7 mouse cellular contexts compared by ENCODE assay signal in the genomic region with DNA sequence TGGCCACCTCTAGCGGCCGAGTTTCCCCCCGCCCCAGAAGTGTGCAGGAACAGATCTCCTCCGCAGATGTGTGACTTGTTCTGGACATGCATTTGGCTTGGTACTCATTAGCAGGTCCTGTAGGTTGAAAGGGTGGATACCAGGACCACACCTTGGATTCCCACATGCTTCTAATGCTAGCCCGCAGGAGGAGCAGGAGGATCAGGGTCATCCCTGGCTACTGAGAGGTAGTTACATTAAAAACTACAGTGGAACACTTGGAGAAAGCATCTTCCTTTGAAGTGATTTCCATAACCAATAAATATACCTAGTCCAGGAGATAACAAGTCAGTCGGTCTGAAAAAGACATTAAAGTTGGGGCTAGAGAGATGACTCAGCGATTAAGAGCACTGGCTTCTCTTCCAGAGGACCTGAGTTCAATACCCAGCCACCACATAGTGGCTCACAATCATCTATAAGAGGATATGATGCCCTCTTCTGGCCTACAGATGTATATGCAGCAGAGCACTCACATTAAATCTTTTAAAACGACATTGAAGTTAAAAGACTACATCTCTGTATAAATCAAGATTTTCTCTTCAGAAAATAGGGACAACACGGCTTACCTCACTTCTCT. TPM values are rescaled to one million over a fixed set of nuclear protein-coding genes. Genes with fewer than 3 reads are reported as not detected.
DNase-seq lines count a peak whose midpoint lies in the region; ATAC-seq lines count a peak whose summit lies in the region.

No protein-coding gene starts in this region.

- H3K4me2 ChIP-seq in neural tube, embryonic 11.5 days (ENCODE audit: low read depth): peak overlapping the region; percentile 49
- H3K4me2 ChIP-seq in hindbrain, embryonic 12.5 days (replicated peaks): peak overlapping the region; percentile 66

- H3K36me3 ChIP-seq in neural tube, embryonic 11.5 days (ENCODE audit: control insufficient read depth, insufficient read depth, low read length): peaks cover 4% of the 10 kb centered on the region
- H3K36me3 ChIP-seq in hindbrain, embryonic 12.5 days: peaks cover 10% of the 10 kb centered on the region

- H3K27me3 ChIP-seq in neural tube, embryonic 11.5 days (ENCODE audit: control insufficient read depth, insufficient read depth, low read length): no peaks in the 10 kb centered on the region
- no peaks in the 10 kb centered on the region for H3K27me3 ChIP-seq in hindbrain, embryonic 12.5 days

- DNase-seq in neural tube, embryonic 11.5 days (ENCODE audit: low spot score): no peak
- no peak for DNase-seq in neural tube, embryonic 10.5 days (ENCODE audit: extremely low spot score, low spot score)
- peak; percentile 24 for DNase-seq in lung, postnatal 36 days
- DNase-seq in urinary bladder, postnatal 25 days (ENCODE audit: low spot score): no peak
- DNase-seq in gastrocnemius, postnatal 4 days (ENCODE audit: low spot score in 2 of 2): no peak

- peak overlapping the region; percentile 66 for H3K4me3 ChIP-seq in neural tube, embryonic 11.5 days (ENCODE audit: low read depth, low read length)
- peak overlapping the region; percentile 64 for H3K4me3 ChIP-seq in brown adipose tissue, adult 24 weeks (ENCODE audit: insufficient read depth, low read depth, low read length)
- peak overlapping the region; percentile 61 for H3K4me3 ChIP-seq in hindbrain, embryonic 12.5 days

- H3K9me3 ChIP-seq in neural tube, embryonic 11.5 days (ENCODE audit: control insufficient read depth, low read length): no peaks in the 10 kb centered on the region
- no peaks in the 10 kb centered on the region for H3K9me3 ChIP-seq in hindbrain, embryonic 12.5 days (replicated peaks)

- 0 out of 2 replicates have a peak, but pooled peaks have one; percentile 0 for ATAC-seq in neural tube, embryonic 11.5 days (ENCODE audit: insufficient read depth, low FRiP score, low TSS enrichment)
- 0 out of 2 replicates have a peak, but pooled peaks have one; percentile 5 for ATAC-seq in hindbrain, embryonic 12.5 days (ENCODE audit: low FRiP score)

- 13% methylated on average over 9 of the region's 9 CpGs for WGBS in neural tube, embryonic 11.5 days
- WGBS in hindbrain, embryonic 12.5 days: 8% methylated on average over 9 of the region's 9 CpGs

- peaks cover 7% of the 10 kb centered on the region for H3K4me1 ChIP-seq in neural tube, embryonic 11.5 days (ENCODE audit: control insufficient read depth, insufficient read depth, low read length)
- peaks cover 3% of the 10 kb centered on the region; the same call in 1 of the 2 replicates for H3K4me1 ChIP-seq in brown adipose tissue, adult 24 weeks (ENCODE audit: control insufficient read depth, insufficient read depth, insufficient read length, low read length)
- peaks cover 26% of the 10 kb centered on the region for H3K4me1 ChIP-seq in hindbrain, embryonic 12.5 days

- peak overlapping the region; percentile 80 for H3K9ac ChIP-seq in neural tube, embryonic 11.5 days (ENCODE audit: low read length)
- 0 out of 2 replicates have a peak overlapping the region, but pooled peaks have one; percentile 73 for H3K9ac ChIP-seq in hindbrain, embryonic 12.5 days

- H3K27ac ChIP-seq in neural tube, embryonic 11.5 days (ENCODE audit: low read depth, low read length): no peak overlapping the region
- H3K27ac ChIP-seq in brown adipose tissue, adult 24 weeks (replicated peaks; ENCODE audit: low read depth, low read length): 0 out of 2 replicates have a peak overlapping the region, but pooled peaks have one; percentile 6
- H3K27ac ChIP-seq in hindbrain, embryonic 12.5 days: peak overlapping the region; percentile 90; the same call in 1 of the 2 replicates

RNA-seq across cellular contexts. Expression of gene Zfp566, which starts 0.8 kb away (rescaled TPM):
- 15.3 and 16.4 TPM in 2 replicates for polyA plus RNA-seq in neural tube, embryonic 11.5 days (2014; fragmentation: Nextera tagmentation; extraction: Ambion mirVana)
- polyA plus RNA-seq in brown adipose tissue, adult 24 weeks (2012; ENCODE audit: insufficient read depth, insufficient read length, missing spikeins): 2.4 and 2.5 TPM in 2 replicates
- 13.7 and 16.2 TPM in 2 replicates for polyA plus RNA-seq in hindbrain, embryonic 12.5 days (2016; fragmentation: Nextera tagmentation; extraction: Ambion mirVana)
- total RNA-seq in gastrocnemius, postnatal 4 days (2021): 1 to 10 TPM; 4.8 to 5.6 TPM

RNA-seq across cellular contexts. Expression of gene Gm26920, which starts 0.9 kb away (rescaled TPM):
- 0.80 and 1.7 TPM in 2 replicates for polyA plus RNA-seq in neural tube, embryonic 11.5 days (2014; fragmentation: Nextera tagmentation; extraction: Ambion mirVana)
- not detected in 2 replicates for polyA plus RNA-seq in brown adipose tissue, adult 24 weeks (2012; ENCODE audit: insufficient read depth, insufficient read length, missing spikeins)
- 0.80 and 0.82 TPM in 2 replicates for polyA plus RNA-seq in hindbrain, embryonic 12.5 days (2016; fragmentation: Nextera tagmentation; extraction: Ambion mirVana)
- not detected for total RNA-seq in gastrocnemius, postnatal 4 days (2021)

RNA-seq across cellular contexts. Expression of gene Zfp260, which starts 3.5 kb away (rescaled TPM):
- polyA plus RNA-seq in neural tube, embryonic 11.5 days (2014; fragmentation: Nextera tagmentation; extraction: Ambion mirVana): 136 and 140 TPM in 2 replicates
- 32.4 and 34.3 TPM in 2 replicates for polyA plus RNA-seq in brown adipose tissue, adult 24 weeks (2012; ENCODE audit: insufficient read depth, insufficient read length, missing spikeins)
- 121 and 126 TPM in 2 replicates for polyA plus RNA-seq in hindbrain, embryonic 12.5 days (2016; fragmentation: Nextera tagmentation; extraction: Ambion mirVana)
- total RNA-seq in gastrocnemius, postnatal 4 days (2021): 10 to 100 TPM; 52.5 to 65.2 TPM

RNA-seq across cellular contexts. Expression of gene Zfp82, which starts 18.4 kb away (rescaled TPM):
- polyA plus RNA-seq in neural tube, embryonic 11.5 days (2014; fragmentation: Nextera tagmentation; extraction: Ambion mirVana): 8.3 and 9.9 TPM in 2 replicates
- 1.8 and 2.1 TPM in 2 replicates for polyA plus RNA-seq in brown adipose tissue, adult 24 weeks (2012; ENCODE audit: insufficient read depth, insufficient read length, missing spikeins)
- polyA plus RNA-seq in hindbrain, embryonic 12.5 days (2016; fragmentation: Nextera tagmentation; extraction: Ambion mirVana): 9.8 and 10.1 TPM in 2 replicates
- 1 to 10 TPM; 4.4 to 5.3 TPM for total RNA-seq in gastrocnemius, postnatal 4 days (2021)

RNA-seq across cellular contexts. Expression of gene Zfp382, which starts 30.7 kb away (rescaled TPM):
- polyA plus RNA-seq in neural tube, embryonic 11.5 days (2014; fragmentation: Nextera tagmentation; extraction: Ambion mirVana): 7.4 and 10.5 TPM in 2 replicates
- 1.1 TPM in 1 of 2 replicates, not detected in the other for polyA plus RNA-seq in brown adipose tissue, adult 24 weeks (2012; ENCODE audit: insufficient read depth, insufficient read length, missing spikeins)
- polyA plus RNA-seq in hindbrain, embryonic 12.5 days (2016; fragmentation: Nextera tagmentation; extraction: Ambion mirVana): 14.0 and 14.6 TPM in 2 replicates
- 1 to 10 TPM; 8.0 to 9.4 TPM for total RNA-seq in gastrocnemius, postnatal 4 days (2021)
